Mouse (Mus musculus) brain, embryonic 18.5 days (tissue): ENCODE results near the gene Pabpn1.
"Not testable (repeated sequence)": the region's sequence is repeated elsewhere in the genome, so short reads cannot be mapped to it uniquely, and the experiment has no call there.

Experiments
- DNase-seq: peaks from one replicate; pipeline ENCODE4 v3.0.0-alpha.2; 2012; ENCODE audit warnings: low read depth, low spot score

The Pabpn1 gene

GRCm38 (mm10) chr14:54936831-54937160 is 44.5 kb downstream of the Pabpn1 start:
- no peak for DNase-seq

DNA sequence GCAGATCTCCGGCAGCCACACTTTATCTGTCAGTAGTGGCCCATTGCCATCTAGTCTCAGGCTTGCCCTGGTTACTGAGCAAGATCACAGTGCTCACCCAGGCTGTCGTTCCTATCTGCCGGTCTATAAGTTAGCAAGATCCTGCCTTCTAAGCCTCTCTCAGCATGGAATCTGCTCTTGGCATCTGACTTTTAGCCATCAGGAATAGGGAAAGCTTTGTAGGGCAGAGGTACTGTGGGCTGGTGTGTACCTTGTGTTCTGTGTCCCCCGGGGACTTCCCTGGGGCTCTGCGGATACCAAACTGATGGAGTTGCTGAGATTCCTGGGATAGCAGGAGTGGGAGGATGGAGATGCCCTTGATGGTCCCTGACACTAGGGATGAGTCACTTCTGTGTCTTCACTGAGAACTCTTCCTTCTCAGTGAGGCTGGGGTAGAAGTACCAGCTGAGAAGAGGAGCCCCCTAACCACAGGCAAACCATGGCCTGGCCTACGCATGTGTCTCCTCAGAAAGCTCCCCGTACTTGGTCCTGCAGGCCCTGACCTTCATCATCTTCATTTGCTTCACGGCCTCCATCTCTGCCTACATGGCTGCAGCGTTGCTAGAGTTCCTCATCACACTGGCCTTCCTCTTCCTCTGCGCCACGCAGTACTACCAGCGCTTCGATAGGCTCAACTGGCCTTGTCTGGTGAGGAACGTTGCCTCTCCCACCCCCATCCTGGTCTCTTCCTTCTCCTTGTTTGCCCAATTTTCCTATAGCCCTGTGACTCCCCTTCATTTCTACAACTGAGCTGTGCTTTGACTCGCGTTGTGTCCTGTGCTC is 45.3 kb downstream of the Pabpn1 start:
- no peak for DNase-seq

- DNase-seq: no peak
Observed at GRCm38 (mm10) chr14:54938431-54939219, 46.3 kb downstream of the Pabpn1 start.

GRCm38 (mm10) chr14:54939434-54940175 is 47.3 kb downstream of the Pabpn1 start:
- no peak for DNase-seq

DNA sequence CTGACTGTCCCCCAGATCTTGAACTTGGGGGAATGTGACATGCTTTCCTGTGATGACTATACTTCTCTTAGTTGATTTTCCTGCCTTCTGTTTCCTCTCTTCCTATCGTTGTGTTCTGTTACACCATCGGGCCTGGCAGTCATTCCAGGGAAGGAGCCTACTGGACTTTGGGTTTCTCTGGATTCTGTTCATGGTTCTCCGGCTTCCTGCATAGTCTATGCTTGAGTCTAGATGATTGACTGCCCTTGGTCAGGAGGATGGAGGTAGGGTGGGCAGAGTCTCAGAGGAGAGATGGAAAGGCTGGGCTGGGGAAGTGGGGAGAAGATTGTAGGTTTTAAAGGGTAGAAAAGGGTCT is 47.9 kb downstream of the Pabpn1 start:
- DNase-seq: no peak

- no peak for DNase-seq
Observed at GRCm38 (mm10) chr14:54941024-54941978, 49.0 kb downstream of the Pabpn1 start.

- DNase-seq: no peak
Observed at GRCm38 (mm10) chr14:54942479-54942878, 50.2 kb downstream of the Pabpn1 start.

GRCm38 (mm10) chr14:54943971-54944370 is 51.7 kb downstream of the Pabpn1 start:
- DNase-seq: no peak

- DNase-seq: no peak
Observed at GRCm38 (mm10) chr14:54944939-54945338, 52.6 kb downstream of the Pabpn1 start.

DNA sequence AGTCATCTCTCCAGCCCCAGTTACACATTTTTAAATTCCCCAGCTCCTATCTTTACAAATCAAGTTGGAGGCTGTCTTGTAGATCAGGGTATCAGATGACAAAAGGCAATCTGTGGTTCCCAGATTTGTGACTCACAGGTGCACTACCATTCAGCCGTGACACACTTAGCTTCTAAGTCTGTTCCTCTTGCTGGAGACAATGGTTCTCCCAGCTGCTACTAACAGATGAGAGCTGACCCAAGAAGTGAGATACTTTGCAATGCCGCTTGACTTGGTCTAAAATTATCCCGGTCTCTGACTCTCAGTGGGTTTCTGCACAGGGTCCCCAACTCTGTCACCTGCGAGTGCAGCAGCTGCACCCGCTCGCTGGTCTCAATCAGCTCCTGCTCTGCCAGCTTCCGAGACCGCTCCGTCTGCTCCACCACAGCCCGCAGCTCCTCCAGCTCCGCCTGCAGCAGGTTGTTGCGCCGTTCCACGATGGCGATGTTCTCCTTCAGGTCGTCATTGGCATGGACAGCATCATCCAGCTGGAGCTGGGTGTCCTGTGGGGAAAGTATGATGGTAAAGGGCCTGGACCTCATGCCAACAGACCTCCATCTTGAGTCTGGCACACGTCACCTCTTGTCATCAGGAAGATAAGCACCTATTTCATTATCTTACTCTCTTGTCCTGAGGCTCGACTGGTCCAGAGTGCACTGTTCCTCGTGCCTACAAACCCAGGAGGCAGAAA is 53.8 kb downstream of the Pabpn1 start:
- DNase-seq: no peak

DNA sequence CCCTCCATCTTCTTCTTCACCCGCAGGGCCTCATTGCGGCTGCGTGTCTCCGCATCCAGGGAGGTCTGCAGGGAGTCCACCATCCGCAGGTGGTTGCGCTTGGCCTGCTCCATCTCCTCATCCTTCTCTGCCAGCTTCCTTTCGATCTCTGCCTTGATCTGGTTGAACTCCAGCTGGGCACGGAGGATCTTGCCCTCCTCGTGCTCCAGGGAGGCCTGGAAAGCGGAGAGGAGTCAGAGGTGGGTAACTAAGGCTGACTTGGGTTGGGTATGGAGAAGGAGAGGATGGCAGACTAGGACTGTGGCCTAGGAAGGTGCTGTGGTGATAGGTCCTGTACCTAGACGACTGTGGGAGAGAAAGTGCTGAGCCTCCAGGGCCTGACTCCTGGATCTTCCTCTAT is 54.7 kb downstream of the Pabpn1 start:
- DNase-seq: not testable (repeated sequence)
